8 mouse cellular contexts compared by ENCODE assay signal in genomic region chr6:140193084-140193939, GRCm38 (mm10).
DNase-seq lines count a peak whose midpoint lies in the region; ATAC-seq lines count a peak whose summit lies in the region.

No protein-coding gene starts in this region.

- no peak overlapping the region for H3K4me3 ChIP-seq in neural tube, embryonic 15.5 days (replicated peaks)

- H3K27me3 ChIP-seq in neural tube, embryonic 15.5 days (replicated peaks) = no peaks in the 10 kb centered on the region

- peak; percentile 67 for ATAC-seq in neural tube, embryonic 15.5 days (ENCODE audit: low FRiP score)
- no peak for ATAC-seq in CD4-positive, CD25-positive, alpha-beta regulatory T cell, adult 4 months

- no peak overlapping the region for H3K27ac ChIP-seq in neural tube, embryonic 15.5 days (replicated peaks)

- no peak overlapping the region for H3K9ac ChIP-seq in neural tube, embryonic 15.5 days (replicated peaks)

- H3K4me1 ChIP-seq in neural tube, embryonic 15.5 days = peaks cover 9% of the 10 kb centered on the region

- no peaks in the 10 kb centered on the region for H3K9me3 ChIP-seq in neural tube, embryonic 15.5 days (replicated peaks)

- no peaks in the 10 kb centered on the region for H3K36me3 ChIP-seq in neural tube, embryonic 15.5 days

- 21% methylated on average over 9 of the region's 9 CpGs for WGBS in neural tube, embryonic 15.5 days

- peak overlapping the region; percentile 11; the same call in 1 of the 2 replicates for H3K4me2 ChIP-seq in neural tube, embryonic 15.5 days

- peak; percentile 41 for DNase-seq in layer of hippocampus, adult 11-12 months (ENCODE audit: low spot score)
- DNase-seq in layer of hippocampus, adult 9-10 months (ENCODE audit: low spot score) = no peak
- peak; percentile 19 for DNase-seq in embryo, embryonic 9.5 days (ENCODE audit: extremely low spot score)
- DNase-seq in heart, adult 9 months (ENCODE audit: low spot score in 2 of 2) = peak; percentile 75
- peak; percentile 18 to 24 for DNase-seq in layer of hippocampus, adult 8-10 months (ENCODE audit: low spot score in 2 of 2)
- DNase-seq in thymus, adult 18-20 months = no peak

Comparison
In these comparisons a context has a peak if more than half of its experiments do, and no peak if none do; other contexts are left out.
1. DNase-seq: peak in layer of hippocampus, adult 11-12 months (single experiment), embryo, embryonic 9.5 days (single experiment), heart, adult 9 months (2 of 2) and layer of hippocampus, adult 8-10 months (2 of 2); none in layer of hippocampus, adult 9-10 months (single experiment) and thymus, adult 18-20 months (0 of 2).